Comparison of ENCODE assay signal across 20 mouse cellular contexts in the genomic region with DNA sequence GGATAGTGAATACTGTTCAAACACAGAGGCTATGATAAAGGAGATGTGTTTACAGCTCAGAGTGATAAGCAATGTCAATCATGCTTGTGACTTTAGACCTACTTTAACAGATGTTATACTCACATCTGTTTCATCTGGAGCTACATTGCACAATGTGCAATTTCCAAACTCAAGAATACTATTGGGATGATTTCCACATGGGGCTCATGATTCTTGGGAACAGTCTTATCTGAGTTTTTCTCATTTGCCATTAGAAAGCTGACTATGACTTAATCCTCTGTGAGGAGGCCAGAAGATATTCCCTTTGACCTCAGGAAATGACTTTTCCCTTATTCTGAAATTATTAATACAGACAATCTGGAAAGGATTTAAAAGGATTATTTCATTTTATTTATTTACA.
"Had no signal": no experiment of that assay in that cellular context is flagged by ENCODE, and none has a peak within 500 bp of the region (broad histone marks: within the 10 kb centered on the region; RNA-seq: fewer than 3 reads in every experiment).

No protein-coding gene starts in this region.

- ATAC-seq: liver, postnatal 0 days; midbrain, embryonic 13.5 days; midbrain, embryonic 16.5 days had no signal

- H3K9me3 ChIP-seq: kidney, embryonic 15.5 days; limb, embryonic 15.5 days; megakaryocyte, embryonic 14.5 days; midbrain, embryonic 10.5 days; midbrain, embryonic 13.5 days; neural tube, embryonic 13.5 days had no signal

- H3K9ac ChIP-seq: kidney, embryonic 15.5 days; limb, embryonic 15.5 days; liver, embryonic 14.5 days; liver, postnatal 0 days; midbrain, embryonic 13.5 days; neural tube, embryonic 13.5 days had no signal

- DNase-seq: kidney, adult 8-10 months; kidney, postnatal 10 days; kidney, postnatal 36 days; layer of hippocampus, adult 9-11 months; liver, postnatal 0 days; lung, postnatal 36 days; retina, postnatal 1 day; right cerebral cortex, postnatal 25 days; thymus, adult 18-20 months; thymus, postnatal 36 days had no signal

- H3K36me3 ChIP-seq: kidney, embryonic 15.5 days; limb, embryonic 15.5 days; midbrain, embryonic 10.5 days; midbrain, embryonic 13.5 days; neural tube, embryonic 13.5 days had no signal

- H3K27ac ChIP-seq: kidney, embryonic 15.5 days; limb, embryonic 15.5 days; liver, embryonic 14.5 days; midbrain, embryonic 10.5 days; midbrain, embryonic 13.5 days; neural tube, embryonic 13.5 days had no signal

- H3K27me3 ChIP-seq: kidney, embryonic 15.5 days; limb, embryonic 15.5 days; midbrain, embryonic 13.5 days; neural tube, embryonic 13.5 days had no signal

- H3K4me3 ChIP-seq: kidney, embryonic 15.5 days; limb, embryonic 15.5 days; megakaryocyte, embryonic 14.5 days; midbrain, embryonic 10.5 days; midbrain, embryonic 13.5 days; myocyte; neural tube, embryonic 13.5 days had no signal

- H3K4me2 ChIP-seq: kidney, embryonic 15.5 days; limb, embryonic 15.5 days; liver, embryonic 11.5 days; midbrain, embryonic 13.5 days; neural tube, embryonic 13.5 days had no signal

- H3K4me1 ChIP-seq: kidney, embryonic 15.5 days; midbrain, embryonic 10.5 days; midbrain, embryonic 13.5 days had no signal
